Mouse (Mus musculus) heart, postnatal 10 days (tissue): ENCODE results near the gene Nol4l. TPM values are rescaled to one million over a fixed set of nuclear protein-coding genes. Genes with fewer than 3 reads are reported as not detected.
A peak's percentile ranks its signal among the peaks of the same experiment; 100 is the strongest.

Source experiments
- DNase-seq, 2 experiments: peaks; one replicate each; pipeline ENCODE4 v3.0.0; 2021
- intact Hi-C: fragments of 180-260 bp; cut with DNase I; formaldehyde crosslinking; loops from one replicate; pipeline ENCODE4 v1.15.1; 2025
- total RNA-seq, 2 experiments: library from RNA; stranded (reverse); gene quantifications; 2 replicates each; pipeline ENCODE4 v1.2.3; 2021

Gene Nol4l
- total RNA-seq, 2 experiments from 2014 or later = 9.5 to 10.4 TPM

DNA sequence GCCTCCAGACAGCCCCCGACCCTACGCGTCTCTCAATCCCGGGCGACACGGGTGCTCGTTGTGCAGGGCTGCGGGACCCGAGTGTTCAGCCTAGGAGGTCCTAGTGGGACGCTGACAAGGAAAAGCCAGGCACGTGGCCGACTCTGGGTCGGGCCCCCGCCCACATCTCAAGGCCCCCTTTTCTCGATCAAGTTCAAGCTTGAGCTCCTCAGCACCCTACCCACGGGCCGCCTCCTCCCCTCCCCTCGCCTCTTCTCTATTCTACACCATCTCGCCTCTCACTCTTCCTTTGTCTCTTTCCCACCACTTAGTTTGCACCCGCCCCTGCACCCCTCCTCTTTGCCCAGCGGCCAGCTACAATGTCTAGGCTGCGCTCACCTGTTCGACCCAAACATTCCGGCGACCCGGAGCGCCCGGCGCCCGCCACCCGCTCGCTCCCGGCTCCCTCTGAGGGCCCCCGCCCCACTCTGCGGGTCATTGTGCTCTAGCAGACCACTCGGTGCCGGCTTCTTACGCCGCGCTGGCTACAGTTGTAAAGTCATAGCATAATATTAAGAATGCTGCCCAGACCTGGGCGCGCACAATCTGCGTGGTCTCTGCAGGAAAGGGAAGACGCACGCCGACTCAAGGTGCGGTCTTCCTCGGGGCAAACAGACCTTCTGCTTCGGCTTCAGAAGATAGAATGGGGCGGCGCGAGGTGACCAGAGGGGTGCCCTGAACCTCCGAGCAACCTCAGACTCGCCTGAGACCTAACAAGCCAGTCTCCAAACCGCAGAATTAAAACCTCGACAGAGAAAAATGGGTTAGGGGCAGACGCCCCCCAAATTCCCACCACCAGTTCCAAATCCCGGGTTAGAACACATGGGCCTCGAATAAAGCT lies 84.4 kb downstream of the Nol4l start:
- intact Hi-C loops = loop anchor here (2.0 kb wide), 1 partner anchor 101 kb away; the partner anchor contains the start of gene Asxl1
- DNase-seq = peak in 1 of 2 experiments; percentile 46

DNA sequence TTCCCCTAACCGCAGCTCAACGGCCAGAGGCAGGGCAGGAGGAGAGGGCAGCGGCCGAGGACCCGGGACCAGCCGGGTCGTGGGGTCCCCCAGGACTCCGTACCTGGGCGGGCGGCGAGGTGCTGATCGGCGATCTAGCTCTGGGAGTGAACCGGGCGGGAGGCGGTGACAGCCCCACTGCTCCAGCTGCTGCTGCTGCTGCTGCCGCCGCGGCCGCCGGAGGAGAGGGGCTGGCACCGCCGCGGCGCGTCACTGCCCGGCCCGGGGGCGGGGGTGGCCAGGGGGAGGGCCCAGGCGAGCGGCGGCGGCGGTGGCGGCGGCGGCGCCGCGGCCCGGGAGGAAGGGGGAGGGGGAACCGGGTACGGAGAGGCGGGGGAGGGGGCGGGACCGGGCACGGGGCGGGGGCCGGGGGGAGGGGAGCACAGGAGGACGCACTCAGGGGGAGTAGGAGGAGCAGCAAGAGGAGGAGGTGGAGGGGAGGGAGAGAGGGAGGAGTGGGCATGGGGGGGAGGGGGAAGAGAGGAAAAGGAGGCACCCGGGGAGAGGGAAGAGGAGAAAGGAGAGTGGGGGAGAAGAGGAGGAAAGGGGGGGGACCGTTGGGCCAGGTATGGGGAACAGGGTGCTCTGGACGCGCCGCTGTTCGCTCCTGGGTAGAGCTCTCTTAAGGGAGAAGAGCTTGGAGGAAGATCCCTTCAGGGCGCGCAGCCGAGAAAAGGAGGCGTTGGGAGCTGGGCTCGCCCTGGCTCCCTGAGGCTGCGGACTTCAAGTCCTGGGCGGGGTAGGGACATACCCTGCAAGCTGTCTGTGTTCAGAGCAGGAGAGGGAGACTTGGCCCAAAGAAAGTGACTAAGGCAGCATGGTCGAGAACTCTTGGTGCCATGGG lies 85.3 kb downstream of the Nol4l start:
- intact Hi-C loops = loop anchor here (2.0 kb wide), 1 partner anchor 100 kb away; the partner anchor contains the start of gene Asxl1
- DNase-seq = peak; percentile 72 to 76

DNA sequence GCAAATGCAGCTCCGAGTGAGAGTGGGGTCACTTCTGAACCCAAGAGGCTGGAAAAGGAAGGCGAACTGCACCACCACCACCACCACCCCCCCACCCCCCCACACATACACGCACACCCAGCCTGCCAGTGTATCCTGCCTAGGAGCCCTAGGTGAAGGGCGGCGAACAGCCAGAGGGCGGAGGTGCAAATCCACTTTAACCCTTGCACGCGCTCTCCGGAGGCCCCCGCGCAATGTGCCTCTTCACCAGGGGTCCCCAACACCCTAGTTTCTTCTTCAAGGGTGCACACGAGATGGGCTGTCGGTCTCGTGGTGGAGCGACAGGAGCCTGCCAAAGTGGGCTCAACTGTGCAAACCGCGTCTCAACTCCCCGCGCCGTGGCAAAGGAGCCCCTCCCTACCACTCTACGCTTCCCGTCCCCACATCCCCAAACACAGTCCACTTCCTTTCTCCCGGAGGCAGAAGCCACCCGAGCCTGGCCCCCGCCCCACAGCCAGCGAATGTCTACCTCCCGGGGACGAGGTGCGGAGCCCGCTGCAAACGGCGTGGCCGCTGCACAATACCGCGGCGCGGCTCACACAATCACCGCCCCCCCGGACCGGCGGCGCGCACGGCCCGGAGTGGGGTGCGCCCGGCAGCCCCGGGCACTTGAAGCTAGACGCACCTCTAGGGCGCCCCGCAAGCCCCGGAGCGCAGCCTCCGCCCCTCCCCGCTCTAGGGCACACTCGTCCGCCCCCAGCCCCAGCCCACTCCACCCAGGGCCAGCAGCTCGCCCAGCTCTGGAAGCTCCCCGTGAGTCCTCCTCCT lies 86.1 kb downstream of the Nol4l start:
- DNase-seq = peak; percentile 53 to 59
- intact Hi-C loops = loop anchor here (2.0 kb wide), 1 partner anchor 99 kb away; the partner anchor contains the start of gene Asxl1

DNA sequence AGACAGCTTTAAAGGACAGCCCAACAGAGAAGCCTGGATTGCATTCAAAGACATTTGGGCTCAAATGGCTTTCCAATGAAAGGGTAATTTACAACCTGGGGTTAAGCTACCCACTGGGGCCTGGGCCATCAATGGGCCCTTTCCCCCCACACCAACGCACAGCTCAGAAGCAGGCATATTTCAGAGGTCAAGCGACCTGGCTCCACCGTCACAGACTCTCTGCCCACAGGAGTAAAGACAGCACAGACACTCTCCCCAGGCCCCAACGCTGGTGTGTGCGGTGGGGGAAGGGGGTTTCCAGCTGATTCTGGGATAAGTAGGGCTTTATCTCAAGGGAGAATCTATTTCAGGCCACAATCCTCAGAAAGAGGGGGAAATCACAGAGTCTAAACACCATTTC lies 87.1 kb downstream of the Nol4l start:
- intact Hi-C loops = no loop called here
- no peak for DNase-seq

DNA sequence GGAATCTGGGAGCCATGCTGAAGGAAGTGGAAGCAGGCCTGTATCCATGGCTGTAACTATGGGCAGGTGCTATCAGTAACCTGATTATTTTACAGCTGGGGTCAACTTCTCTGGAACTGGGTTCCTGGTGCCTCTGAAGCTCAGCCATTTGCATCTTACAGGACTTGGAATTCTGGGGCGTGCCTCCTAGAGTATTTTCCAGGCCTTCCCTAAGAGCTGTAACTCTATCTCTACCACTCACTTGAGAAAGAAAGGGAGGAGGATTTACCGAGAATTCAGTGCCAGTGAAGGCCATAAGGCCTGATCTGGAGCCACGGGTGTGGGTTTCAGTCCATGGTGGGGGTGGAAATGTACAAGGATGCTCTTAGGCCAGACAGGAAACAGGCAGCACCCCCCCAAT lies 88.5 kb downstream of the Nol4l start:
- intact Hi-C loops = no loop called here
- DNase-seq = no peak

DNA sequence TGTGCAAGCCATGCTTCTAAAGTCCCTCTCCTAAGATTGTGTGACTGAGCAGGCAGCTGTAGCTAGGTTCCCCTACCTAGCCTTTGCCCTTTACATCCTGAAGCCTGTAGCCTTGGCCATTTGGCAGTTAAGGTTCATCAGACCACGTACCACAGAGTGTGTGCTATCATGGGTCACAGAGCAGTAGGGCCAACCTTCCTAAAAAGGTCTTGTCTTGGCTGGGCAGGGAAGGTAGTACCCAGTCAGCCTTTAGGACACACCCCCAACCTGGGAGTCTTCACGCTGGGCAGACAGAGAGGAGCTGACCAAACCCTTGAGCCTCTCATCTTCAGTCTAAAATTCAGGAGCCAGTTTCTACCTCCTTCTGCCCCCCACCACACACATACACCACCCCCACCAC lies 89.0 kb downstream of the Nol4l start:
- no peak for DNase-seq
- intact Hi-C loops = no loop called here

DNA sequence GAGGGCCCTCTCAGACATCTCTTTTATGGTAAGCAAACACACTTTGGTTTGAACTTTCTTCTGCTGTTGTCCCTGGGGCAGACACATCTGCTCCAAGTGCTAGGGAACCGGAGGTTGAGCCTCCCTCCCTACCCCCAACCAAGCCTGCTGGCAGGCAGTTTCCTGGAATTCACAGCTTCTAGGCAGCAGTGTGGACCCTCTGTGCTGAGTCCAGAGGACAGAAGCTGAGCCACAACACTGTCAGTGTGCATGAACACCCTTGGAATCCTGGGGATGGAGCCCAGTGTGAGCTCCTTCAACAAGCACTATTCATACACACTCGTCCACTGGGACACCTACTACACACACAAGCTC lies 92.5 kb downstream of the Nol4l start:
- DNase-seq = no peak
- intact Hi-C loops = no loop called here

DNA sequence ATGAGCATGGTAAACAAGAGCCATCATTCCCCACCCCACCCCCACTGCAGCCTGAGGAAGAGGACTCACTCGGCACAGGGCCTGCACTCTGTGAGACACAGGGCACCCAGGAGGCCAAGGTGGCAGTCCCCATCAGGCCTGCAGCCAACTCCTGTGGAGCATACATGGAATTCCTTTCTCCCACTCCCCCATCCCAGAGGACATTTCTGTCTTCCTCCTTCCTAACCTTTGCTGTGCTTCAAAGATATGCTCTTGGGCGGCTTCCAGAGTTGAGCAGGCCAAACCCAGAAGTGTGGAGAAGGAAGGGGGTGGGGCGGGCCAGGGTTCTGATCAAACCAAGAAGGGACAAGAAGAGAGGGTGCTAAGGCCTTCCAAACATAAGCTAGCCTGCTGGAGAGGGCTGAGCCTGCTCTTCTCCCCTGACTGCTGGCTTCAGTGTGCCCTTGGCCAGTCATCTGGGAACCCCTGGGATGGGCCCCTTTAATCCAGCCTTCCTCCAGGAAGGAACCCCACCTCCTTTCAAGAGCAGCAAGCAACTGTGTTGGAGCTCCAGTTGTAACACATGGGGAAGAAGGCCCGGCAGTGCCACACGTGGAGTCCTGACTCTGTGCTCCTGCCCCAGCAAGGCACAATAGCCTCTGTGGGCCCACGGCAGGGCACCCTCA lies 93.0 kb downstream of the Nol4l start:
- DNase-seq = peak; percentile 79 to 82
- intact Hi-C loops = no loop called here

DNA sequence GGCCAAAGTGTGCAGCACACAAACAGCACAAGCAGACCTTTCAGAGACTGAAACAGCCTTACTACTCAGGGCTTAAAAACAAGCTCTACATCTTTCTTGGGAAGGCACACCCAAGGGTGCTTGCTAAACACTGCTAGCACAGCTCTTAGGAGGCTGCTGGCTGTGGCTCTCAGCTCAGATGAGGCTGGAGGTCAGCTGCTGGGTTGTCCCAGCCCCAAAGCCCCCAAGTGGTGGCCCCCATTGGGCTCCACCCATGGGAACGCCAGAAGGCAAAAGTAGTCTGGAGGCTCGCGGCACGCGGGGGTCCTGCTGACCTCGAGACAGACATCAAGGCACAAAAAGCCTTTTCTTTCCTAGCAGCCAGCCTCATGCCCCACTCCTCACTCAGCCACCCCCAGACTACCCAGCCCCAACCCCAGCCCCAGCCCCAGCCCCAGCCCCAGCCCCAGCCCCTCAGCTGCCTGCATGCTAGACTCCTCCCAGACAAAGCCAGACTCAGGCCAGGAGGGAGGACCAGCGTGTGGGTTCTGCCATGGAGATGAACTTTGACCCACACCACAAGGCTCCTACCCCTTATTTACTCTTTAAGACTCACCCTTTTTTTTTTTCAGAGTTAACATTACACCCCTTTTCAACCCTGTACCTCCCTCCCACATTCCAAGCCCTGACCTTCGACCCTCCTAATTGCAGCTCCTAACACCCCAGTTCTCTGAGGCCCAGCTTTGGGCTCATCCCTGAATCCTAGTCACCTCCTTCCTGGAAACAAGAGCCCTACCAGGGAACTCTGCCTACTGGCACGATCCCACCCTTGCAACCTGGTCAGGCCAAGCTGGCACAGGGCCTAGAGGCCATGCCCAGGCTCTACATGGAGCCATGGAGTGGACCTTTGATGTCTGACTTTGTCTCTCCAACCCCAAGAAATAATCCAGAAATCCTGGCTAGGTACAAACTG lies 94.6 kb downstream of the Nol4l start:
- intact Hi-C loops = no loop called here
- DNase-seq = peak; percentile 54 to 57

DNA sequence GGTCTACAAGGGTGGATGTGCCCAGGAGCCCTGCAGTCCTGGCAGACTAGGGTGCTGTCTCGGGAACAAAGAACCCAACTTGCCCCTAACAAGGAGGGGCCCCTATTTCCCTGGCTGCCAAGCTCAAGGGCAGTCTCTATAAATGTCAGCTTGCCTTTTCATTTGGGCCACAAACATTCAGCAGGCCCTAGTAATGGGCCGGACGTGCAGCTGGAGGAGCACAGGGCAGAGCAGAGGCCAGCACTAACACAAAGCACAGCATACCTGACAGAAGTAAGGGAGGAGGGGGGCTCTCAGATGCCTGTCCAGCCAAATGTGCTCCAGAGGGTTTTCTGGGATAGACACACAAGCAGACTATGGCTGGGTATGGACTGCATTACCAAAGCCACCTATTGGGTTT lies 95.9 kb downstream of the Nol4l start:
- intact Hi-C loops = no loop called here
- DNase-seq = no peak

DNA sequence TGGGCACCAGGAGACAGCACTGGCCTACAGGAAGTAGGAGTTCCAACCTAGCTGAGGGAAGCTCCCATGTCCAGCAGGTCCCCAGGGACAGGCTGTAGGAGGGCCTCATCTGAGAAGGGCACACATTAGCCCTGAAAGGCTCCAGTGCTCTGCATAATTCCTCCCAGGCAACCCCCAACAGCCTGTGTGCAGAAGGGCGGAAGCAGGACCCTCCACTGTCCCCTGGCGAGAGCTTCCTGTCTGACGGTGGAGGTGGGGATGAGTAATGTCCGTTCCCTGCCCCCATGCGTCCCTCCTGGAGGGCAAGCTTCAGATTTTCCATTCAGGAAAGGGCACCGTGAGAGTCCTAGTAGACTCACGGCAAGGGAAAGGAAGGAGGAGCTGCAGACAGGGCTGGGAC lies 97.3 kb downstream of the Nol4l start:
- DNase-seq = no peak
- intact Hi-C loops = no loop called here

DNA sequence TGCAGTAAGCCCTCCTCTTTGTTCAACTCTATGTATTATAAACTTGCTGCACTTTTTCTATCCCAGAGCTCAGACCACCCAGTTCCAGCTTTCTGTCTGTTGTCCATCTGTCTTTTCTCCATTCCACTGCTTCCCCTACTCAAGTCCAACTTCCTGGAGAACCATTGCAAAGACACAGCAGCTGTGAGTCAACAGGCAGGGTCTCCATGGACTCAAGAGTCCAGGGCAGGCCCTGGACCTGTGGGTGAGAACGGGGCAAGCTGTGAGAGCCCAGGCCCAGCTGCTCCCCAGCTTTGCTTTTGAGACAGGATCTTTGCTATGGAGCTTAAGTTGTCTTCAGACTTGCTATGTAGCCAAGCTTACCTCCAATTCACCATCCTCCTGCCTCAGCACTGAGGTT lies 99.2 kb downstream of the Nol4l start:
- intact Hi-C loops = no loop called here
- no peak for DNase-seq

DNA sequence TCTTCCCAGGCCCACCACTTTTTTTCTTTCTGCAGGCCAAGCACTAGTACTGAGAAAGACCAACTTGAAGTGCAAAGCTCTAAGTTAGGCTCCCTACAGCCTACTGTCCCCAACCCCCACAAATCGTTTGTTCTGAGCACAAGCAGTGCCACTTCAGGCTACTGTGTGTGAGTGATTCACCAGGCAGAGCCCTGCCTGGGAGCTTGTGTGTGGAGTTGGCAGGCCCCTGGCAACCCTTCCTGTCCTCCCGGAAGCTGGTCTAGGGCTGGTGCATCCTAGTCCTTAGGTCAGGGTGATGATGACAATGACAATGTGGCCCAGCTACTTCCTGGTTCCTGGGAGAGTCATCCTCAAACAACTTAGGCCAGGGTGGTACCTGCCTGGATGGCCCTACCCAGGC lies 101.3 kb downstream of the Nol4l start:
- no peak for DNase-seq
- intact Hi-C loops = no loop called here

DNA sequence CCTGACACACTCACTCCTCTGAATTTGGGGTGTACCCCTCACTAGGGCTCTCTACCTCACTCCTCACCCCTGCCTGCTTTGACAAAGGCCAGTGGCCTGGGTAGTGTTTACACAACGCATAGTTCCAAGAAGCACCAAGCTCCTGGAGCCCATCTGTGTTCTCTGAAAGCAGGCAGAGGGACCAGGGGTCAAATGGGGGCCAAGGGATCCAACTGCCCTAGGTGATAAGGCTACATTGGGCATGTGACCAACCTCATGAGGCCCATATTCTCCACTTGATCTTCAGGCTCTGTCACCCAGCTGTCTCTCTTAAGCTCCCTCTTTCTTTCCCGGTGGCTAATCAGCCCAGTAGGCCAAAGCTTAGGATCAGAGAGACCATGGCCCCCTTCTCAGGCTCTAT lies 102.8 kb downstream of the Nol4l start:
- intact Hi-C loops = no loop called here
- DNase-seq = no peak

DNA sequence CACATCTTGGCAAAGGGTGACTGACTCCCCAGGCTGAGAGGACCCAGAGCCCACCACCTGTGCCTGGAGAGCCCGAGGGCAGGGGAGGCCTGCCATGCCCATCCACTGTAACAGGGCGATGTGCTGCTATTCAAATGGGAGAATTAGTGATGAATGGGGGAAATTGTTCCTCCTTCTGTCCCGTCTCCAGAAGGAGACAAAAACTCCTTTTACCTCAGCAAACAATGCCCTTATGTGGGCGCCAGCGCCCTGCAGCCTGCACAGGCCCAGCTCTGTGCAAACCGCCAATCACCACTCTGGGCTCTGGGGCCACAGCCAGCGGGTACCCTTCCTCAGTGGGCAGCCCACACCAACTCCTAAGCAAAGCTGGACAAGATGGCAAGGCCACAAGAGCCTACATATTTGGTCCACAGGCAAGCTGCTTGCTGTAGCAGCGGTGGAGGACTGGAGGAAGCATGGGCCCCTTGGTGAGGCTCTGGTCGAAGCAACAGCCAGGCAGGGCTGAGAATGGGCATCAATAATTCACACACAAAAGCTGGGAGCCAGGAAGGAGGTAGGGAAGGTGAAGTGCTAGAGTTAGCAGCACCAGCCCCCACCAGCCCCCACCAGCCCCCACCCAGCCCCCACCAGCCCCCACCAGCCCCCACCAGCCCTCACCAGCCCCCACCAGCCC lies 103.6 kb downstream of the Nol4l start:
- intact Hi-C loops = no loop called here
- no peak for DNase-seq

DNA sequence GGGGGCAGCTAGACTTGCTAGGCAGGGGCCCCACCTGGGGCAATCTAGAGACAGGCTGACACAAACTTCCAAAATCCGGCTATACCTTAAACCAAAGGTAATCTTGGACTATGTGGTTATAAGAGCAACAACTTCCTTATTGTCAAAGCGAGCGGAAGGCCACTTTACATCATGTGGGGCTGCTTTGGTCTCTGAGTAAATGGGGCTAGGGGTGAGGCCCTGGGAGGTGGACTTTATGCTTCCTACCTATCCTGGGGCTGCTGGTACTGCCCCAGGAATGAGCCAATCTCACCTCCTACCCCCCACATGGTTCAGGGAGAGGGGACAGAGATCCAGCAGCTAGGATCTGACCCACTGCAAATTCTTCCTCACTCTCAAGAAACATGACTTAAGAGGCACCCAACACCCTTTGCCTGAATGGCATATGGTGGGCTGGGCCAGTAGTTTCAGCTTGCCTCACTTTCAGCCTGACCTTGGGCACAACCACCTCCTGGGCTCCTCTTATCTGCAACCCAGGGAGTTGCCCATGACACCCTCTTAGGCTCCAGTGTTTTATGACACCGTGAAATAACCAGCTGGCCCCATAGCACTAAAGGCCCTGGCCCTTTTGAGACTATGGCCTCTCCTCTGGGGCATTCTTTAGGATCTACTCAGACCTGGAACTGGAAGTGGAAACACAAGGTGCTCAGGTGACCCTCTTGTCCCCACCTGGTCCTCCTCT lies 104.5 kb downstream of the Nol4l start:
- DNase-seq = no peak
- intact Hi-C loops = no loop called here

DNA sequence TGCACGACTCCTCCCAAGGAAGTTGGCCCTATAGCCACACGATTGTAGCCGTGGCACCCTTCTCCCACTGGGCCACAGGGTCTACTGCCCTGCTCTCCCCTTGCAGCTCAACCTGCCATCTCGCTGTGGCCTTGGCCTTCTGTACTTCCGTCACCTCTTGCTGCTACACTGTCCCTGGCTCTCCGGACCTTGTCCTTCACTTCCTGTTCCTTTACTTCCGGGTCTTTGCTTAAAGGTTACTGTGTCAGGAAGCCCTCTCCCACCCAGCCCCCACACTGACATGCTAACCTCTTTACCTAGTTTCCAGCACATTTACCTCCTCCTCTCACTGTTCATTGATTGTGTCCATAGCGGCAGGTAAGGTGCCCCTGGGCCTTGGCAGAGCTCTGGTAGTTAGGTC lies 105.2 kb downstream of the Nol4l start:
- intact Hi-C loops = no loop called here
- no peak for DNase-seq

DNA sequence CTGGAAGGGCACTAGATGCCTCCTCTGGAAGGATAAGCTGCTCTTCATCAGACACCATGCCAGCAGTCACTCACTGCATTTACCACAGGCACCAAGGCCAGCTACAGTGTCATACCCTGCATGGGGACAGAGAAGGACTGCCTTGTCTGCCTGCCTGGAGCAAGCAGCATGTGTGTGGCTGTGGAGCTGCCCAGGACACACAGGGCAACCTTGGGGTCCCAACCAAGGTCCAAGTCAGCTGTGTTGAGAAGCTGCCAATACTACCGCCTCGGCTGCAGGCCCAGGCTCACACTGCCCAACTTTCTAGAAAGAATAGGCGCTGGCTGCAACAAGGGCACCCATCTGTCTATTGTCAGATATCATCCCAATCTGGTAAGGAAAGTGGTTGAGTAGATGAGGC lies 106.7 kb downstream of the Nol4l start:
- peak; percentile 64 to 70 for DNase-seq
- intact Hi-C loops = no loop called here
